Mouse (Mus musculus) T-helper 2 cell (primary cell): ENCODE data around the gene Fcgrt.

Source experiments
- in situ Hi-C: fragments of 300-600 bp; cut with MboI, MseI; formaldehyde crosslinking; loops from one replicate; pipeline ENCODE4 v1.15.1; 2025; ENCODE audit warnings: high pct_unique_total_duplicates

Fcgrt gene

GRCm38 (mm10) chr7:45083300-45083890 is 20.3 kb downstream of the Fcgrt start:
- in situ Hi-C loops = no loop called here

- in situ Hi-C loops = no loop called here
These were observed 21.0 kb downstream of the Fcgrt start for GRCm38 (mm10) chr7:45082401-45083299.

- in situ Hi-C loops = no loop called here
These were observed 22.6 kb downstream of the Fcgrt start for GRCm38 (mm10) chr7:45081016-45081415.

GRCm38 (mm10) chr7:45079856-45080255 is 23.8 kb downstream of the Fcgrt start:
- in situ Hi-C loops = no loop called here

- in situ Hi-C loops = no loop called here
These were observed 25.1 kb downstream of the Fcgrt start for GRCm38 (mm10) chr7:45078513-45078912.

GRCm38 (mm10) chr7:45077829-45078228 is 25.8 kb downstream of the Fcgrt start:
- in situ Hi-C loops = no loop called here

GRCm38 (mm10) chr7:45077322-45077721 is 26.3 kb downstream of the Fcgrt start:
- in situ Hi-C loops = no loop called here

GRCm38 (mm10) chr7:45076501-45076900 is 27.1 kb downstream of the Fcgrt start:
- in situ Hi-C loops = no loop called here

- in situ Hi-C loops = no loop called here
These were observed 28.2 kb downstream of the Fcgrt start for GRCm38 (mm10) chr7:45075405-45075804.

GRCm38 (mm10) chr7:45073949-45074348 is 29.7 kb downstream of the Fcgrt start:
- in situ Hi-C loops = no loop called here

- in situ Hi-C loops = no loop called here
These were observed 30.4 kb downstream of the Fcgrt start for GRCm38 (mm10) chr7:45073171-45073707.

GRCm38 (mm10) chr7:45072230-45072629 is 31.4 kb downstream of the Fcgrt start:
- in situ Hi-C loops = no loop called here

- in situ Hi-C loops = no loop called here
These were observed 34.0 kb downstream of the Fcgrt start for GRCm38 (mm10) chr7:45069671-45070070.

- in situ Hi-C loops = no loop called here
These were observed 35.7 kb downstream of the Fcgrt start for GRCm38 (mm10) chr7:45068000-45068318.

- in situ Hi-C loops = no loop called here
These were observed 36.3 kb downstream of the Fcgrt start for GRCm38 (mm10) chr7:45067190-45067999.

GRCm38 (mm10) chr7:45062239-45062835 is 41.3 kb downstream of the Fcgrt start, which contains the start of the genes Nosip and Prrg2:
TSS of gene Nosip (plus strand) at chr7:45062429.
TSS of gene Prrg2 (minus strand) at chr7:45062677.
- in situ Hi-C loops = no loop called here

- in situ Hi-C loops = no loop called here
These were observed 42.0 kb downstream of the Fcgrt start for GRCm38 (mm10) chr7:45061532-45062075.

- in situ Hi-C loops = no loop called here
These were observed 43.0 kb downstream of the Fcgrt start for GRCm38 (mm10) chr7:45060632-45061122.

- in situ Hi-C loops = loop anchor here (5.0 kb wide), 1 partner anchor 42 kb away; the partner anchor contains the start of genes Rras and Scaf1
These were observed 44.8 kb downstream of the Fcgrt start for GRCm38 (mm10) chr7:45058607-45059571.

GRCm38 (mm10) chr7:45056972-45057348 is 46.7 kb downstream of the Fcgrt start:
- in situ Hi-C loops = loop anchor here (5.0 kb wide), 1 partner anchor 40 kb away; the partner anchor contains the start of genes Rras and Scaf1
